8 mouse cellular contexts compared by ENCODE assay signal in the genomic region with DNA sequence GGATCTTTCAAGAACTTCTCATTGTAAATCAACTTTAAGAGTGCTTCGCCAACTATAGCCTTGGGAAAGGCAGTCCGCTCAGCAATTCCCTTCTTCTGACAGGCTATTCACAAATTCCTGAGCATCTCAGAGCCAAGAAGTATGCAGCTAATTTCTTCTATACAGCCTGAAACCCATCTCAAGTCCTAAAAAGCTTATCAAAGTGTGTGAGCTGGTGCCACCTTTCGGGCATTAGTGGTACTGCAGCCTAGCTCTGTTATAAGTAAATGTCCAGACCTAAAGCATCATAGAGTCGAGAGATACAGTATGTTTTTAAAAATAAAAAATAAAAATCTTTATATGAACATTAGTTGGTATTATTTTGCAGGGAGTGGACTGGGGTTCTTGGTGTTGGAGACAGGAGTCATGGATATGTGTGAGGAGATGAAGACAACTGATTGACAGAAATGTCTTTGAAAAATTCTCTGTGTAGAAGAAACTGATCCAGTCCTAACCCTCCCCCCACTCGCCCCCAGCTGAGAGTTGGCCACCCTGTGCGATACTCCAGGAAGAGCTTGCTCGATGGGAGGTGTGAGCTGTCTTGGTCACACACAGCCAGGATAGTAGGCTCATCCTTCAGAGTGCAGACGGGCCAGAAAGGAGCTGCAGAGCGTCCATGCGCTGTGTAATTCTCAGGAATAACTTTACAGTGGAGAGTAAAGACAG. TPM values are rescaled to one million over a fixed set of nuclear protein-coding genes. Genes with fewer than 3 reads are reported as not detected.
DNase-seq lines count a peak whose midpoint lies in the region; ATAC-seq lines count a peak whose summit lies in the region.

No protein-coding gene starts in this region.

- H3K27me3 ChIP-seq in embryonic facial prominence, embryonic 14.5 days (replicated peaks; ENCODE audit: control insufficient read depth, insufficient read depth, low read length), result no peaks in the 10 kb centered on the region

- peak; percentile 56 for DNase-seq in MN1 (ENCODE audit: low spot score)
- DNase-seq in adrenal gland, postnatal 36 days, result peak; percentile 54 to 56
- peak; percentile 81 for DNase-seq in embryonic facial prominence, embryonic 14.5 days (ENCODE audit: low spot score)
- peak; percentile 54 to 75 for DNase-seq in heart, postnatal 36 days
- DNase-seq in layer of hippocampus, adult 9-10 months (ENCODE audit: low spot score), result peak; percentile 78
- peak; percentile 73 for DNase-seq in lung, postnatal 10 days
- DNase-seq in retina, postnatal 7 days (ENCODE audit: low read depth, low spot score), result peak; percentile 53

- no peaks in the 10 kb centered on the region for H3K36me3 ChIP-seq in embryonic facial prominence, embryonic 14.5 days (ENCODE audit: control insufficient read depth, insufficient read depth, low read length)

- no peak overlapping the region for H3K27ac ChIP-seq in embryonic facial prominence, embryonic 14.5 days (replicated peaks; ENCODE audit: low read depth, low read length)

- no peaks in the 10 kb centered on the region for H3K4me1 ChIP-seq in embryonic facial prominence, embryonic 14.5 days (ENCODE audit: control insufficient read depth, insufficient read depth, low read length)

- 57% methylated on average over 10 of the region's 10 CpGs for WGBS in embryonic facial prominence, embryonic 14.5 days

- no peak overlapping the region for H3K9ac ChIP-seq in embryonic facial prominence, embryonic 14.5 days (ENCODE audit: low read depth, low read length)

- ATAC-seq in embryonic facial prominence, embryonic 14.5 days (ENCODE audit: low read depth), result 0 out of 2 replicates have a peak, but pooled peaks have one; percentile 53
- no peak for ATAC-seq in activated CD4-positive, CD25-positive, alpha-beta regulatory T cell, adult 4 months

- H3K4me3 ChIP-seq in embryonic facial prominence, embryonic 14.5 days (ENCODE audit: low read depth, low read length), result no peak overlapping the region

- no peaks in the 10 kb centered on the region for H3K9me3 ChIP-seq in embryonic facial prominence, embryonic 14.5 days (ENCODE audit: control insufficient read depth, low read length)

- no peak overlapping the region for H3K4me2 ChIP-seq in embryonic facial prominence, embryonic 14.5 days (ENCODE audit: low read depth, low read length)

- intact Hi-C loops in heart, postnatal 36 days (cut with DNase I), result loop anchor here (1.0 to 10.0 kb wide), 3 partner anchors 150 to 367 kb away; partner anchors contain the start of gene Stc2

RNA-seq across cellular contexts. Expression of gene Bod1, which starts 56.4 kb away (rescaled TPM):
- 10 to 100 TPM; 64.4 to 73.4 TPM for total RNA-seq in adrenal gland, postnatal 36 days (2021)
- 102 and 108 TPM in 2 replicates for polyA plus RNA-seq in embryonic facial prominence, embryonic 14.5 days (2014; fragmentation: Nextera tagmentation; extraction: Ambion mirVana)
- 100 to 1,000 TPM; 122 to 131 TPM for total RNA-seq in heart, postnatal 36 days (2021)
- polyA plus RNA-seq in activated CD4-positive, CD25-positive, alpha-beta regulatory T cell, adult 4 months (2017; shearing (Covaris generic)), result 1 to 10 TPM; 4.9 to 6.2 TPM
